Mouse (Mus musculus) neural tube, embryonic 12.5 days (tissue): Measurements from ENCODE around the gene Eme1. TPM values are rescaled to one million over a fixed set of nuclear protein-coding genes. Genes with fewer than 3 reads are reported as not detected.
A peak's percentile ranks its signal among the peaks of the same experiment; 100 is the strongest.
"Not testable (repeated sequence)": the region's sequence is repeated elsewhere in the genome, so short reads cannot be mapped to it uniquely, and the experiment has no call there.

Source experiments
- ATAC-seq: fragments of 200-750 bp; cut with Nextera tagmentation; 2 replicates; pipeline ENCODE4 v1.8.0; 2017; ENCODE audit warnings: low read depth, mild to moderate bottlenecking, moderate TSS enrichment, moderate library complexity; ENCODE audit not compliant: low FRiP score
- H3K27ac ChIP-seq: fragments of 300-500 bp; sonication (generic); 2 replicates; pipeline ENCODE4 v1.5.1; 2016
- H3K27me3 ChIP-seq: fragments of 300-500 bp; sonication (generic); replicated peaks from 2 replicates; pipeline ENCODE4 v1.6.1; 2016; ENCODE audit warnings: mild to moderate bottlenecking
- H3K36me3 ChIP-seq: fragments of 300-500 bp; sonication (generic); 2 replicates; pipeline ENCODE4 v1.6.1; 2016; ENCODE audit warnings: mild to moderate bottlenecking
- H3K4me1 ChIP-seq: fragments of 300-500 bp; sonication (generic); 2 replicates; pipeline ENCODE4 v1.6.1; 2016
- H3K4me2 ChIP-seq: fragments of 300-500 bp; sonication (generic); replicated peaks from 2 replicates; pipeline ENCODE4 v1.6.1; 2016; ENCODE audit warnings: mild to moderate bottlenecking
- H3K4me3 ChIP-seq: fragments of 300-500 bp; sonication (generic); 2 replicates; pipeline ENCODE4 v1.5.1; 2016
- H3K9ac ChIP-seq: fragments of 300-500 bp; sonication (generic); 2 replicates; pipeline ENCODE4 v1.6.1; 2016; ENCODE audit warnings: mild to moderate bottlenecking
- H3K9me3 ChIP-seq: fragments of 300-500 bp; sonication (generic); 2 replicates; pipeline ENCODE4 v1.6.1; 2016; ENCODE audit warnings: mild to moderate bottlenecking
- WGBS: fragments of 180-500 bp; shearing (Covaris S2); methylation state at CpG from one replicate; pipeline ENCODE4 v1.1.7; 2016; 5-methylcytosine and 5-hydroxymethylcytosine counted together
- polyA plus RNA-seq: library from polyadenylated mRNA; unstranded; fragments of >200 nt; fragmentation: Nextera tagmentation; extraction: Ambion mirVana; gene quantifications from 2 replicates; pipeline ENCODE4 v1.2.1, GENCODE M21; 2016

Eme1 gene
- 19.8 and 23.0 TPM in 2 replicates for polyA plus RNA-seq

GRCm38 (mm10) chr11:94653663-94654436 lies at the start of gene Eme1, which contains the start of gene Mrpl27:
Eme1 (minus strand) TSS chr11:94653964.
Mrpl27 (plus strand) TSS chr11:94653767.
- H3K4me2 ChIP-seq: peak within 1 kb of the TSS; percentile 77
- ATAC-seq: peak; percentile 89
- peak within 1 kb of the TSS; percentile 82; the same call in 1 of the 2 replicates for H3K27ac ChIP-seq
- H3K4me1 ChIP-seq: peaks cover 10% of the 10 kb centered on the region
- H3K27me3 ChIP-seq: no peaks in the 10 kb centered on the region
- H3K4me3 ChIP-seq: peak within 1 kb of the TSS; percentile 60
- 1% methylated on average over 32 of the region's 32 CpGs for WGBS
- H3K36me3 ChIP-seq: peaks cover 30% of the 10 kb centered on the region
- H3K9me3 ChIP-seq: no peaks in the 10 kb centered on the region
- peak within 1 kb of the TSS; percentile 57 for H3K9ac ChIP-seq

- Histone ChIP-seq H3K4me2 (no peak overlapping the region), H3K27ac (no peak overlapping the region), H3K36me3 (no peaks in the 10 kb centered on the region), H3K4me1 (peaks cover 5% of the 10 kb centered on the region; the same call in 1 of the 2 replicates), H3K27me3 (no peaks in the 10 kb centered on the region), H3K9me3 (no peaks in the 10 kb centered on the region), H3K9ac (no peak overlapping the region), H3K4me3 (no peak overlapping the region)
- 61% methylated on average over 3 of the region's 3 CpGs for WGBS
- no peak for ATAC-seq
Measured at GRCm38 (mm10) chr11:94702216-94702610, 48.4 kb upstream of the Eme1 start.

GRCm38 (mm10) chr11:94701401-94702215 lies 47.8 kb upstream of the Eme1 start:
- Histone ChIP-seq H3K4me1 (peaks cover 5% of the 10 kb centered on the region; the same call in 1 of the 2 replicates), H3K27me3 (no peaks in the 10 kb centered on the region), H3K9me3 (no peaks in the 10 kb centered on the region), H3K36me3 (no peaks in the 10 kb centered on the region), H3K4me3 (no peak overlapping the region), H3K9ac (no peak overlapping the region), H3K4me2 (peak overlapping the region; percentile 30; the same call in 1 of the 2 replicates), H3K27ac (no peak overlapping the region)
- WGBS: 50% methylated on average over 27 of the region's 27 CpGs
- no peak for ATAC-seq

GRCm38 (mm10) chr11:94699399-94699798 lies 45.6 kb upstream of the Eme1 start:
- H3K27me3 ChIP-seq: no peaks in the 10 kb centered on the region
- no peaks in the 10 kb centered on the region for H3K9me3 ChIP-seq
- ATAC-seq: no peak
- H3K4me2 ChIP-seq: no peak overlapping the region
- H3K4me3 ChIP-seq: no peak overlapping the region
- no peaks in the 10 kb centered on the region for H3K36me3 ChIP-seq
- H3K27ac ChIP-seq: no peak overlapping the region
- 97% methylated on average over 3 of the region's 3 CpGs for WGBS
- H3K4me1 ChIP-seq: peaks cover 5% of the 10 kb centered on the region; the same call in 1 of the 2 replicates
- H3K9ac ChIP-seq: no peak overlapping the region

GRCm38 (mm10) chr11:94697703-94698464 lies 44.1 kb upstream of the Eme1 start:
- no peaks in the 10 kb centered on the region for H3K9me3 ChIP-seq
- no peaks in the 10 kb centered on the region for H3K36me3 ChIP-seq
- H3K27ac ChIP-seq: no peak overlapping the region
- no peak overlapping the region for H3K4me2 ChIP-seq
- WGBS: 47% methylated on average over 13 of the region's 13 CpGs
- no peaks in the 10 kb centered on the region for H3K27me3 ChIP-seq
- no peak overlapping the region for H3K9ac ChIP-seq
- no peak overlapping the region for H3K4me3 ChIP-seq
- ATAC-seq: no peak
- H3K4me1 ChIP-seq: peaks cover 5% of the 10 kb centered on the region; the same call in 1 of the 2 replicates

GRCm38 (mm10) chr11:94697140-94697539 lies 43.4 kb upstream of the Eme1 start:
- Histone ChIP-seq H3K36me3 (no peaks in the 10 kb centered on the region), H3K4me1 (peaks cover 5% of the 10 kb centered on the region; the same call in 1 of the 2 replicates), H3K27me3 (no peaks in the 10 kb centered on the region), H3K9me3 (no peaks in the 10 kb centered on the region), H3K4me2 (no peak overlapping the region), H3K9ac (no peak overlapping the region), H3K27ac (no peak overlapping the region), H3K4me3 (no peak overlapping the region)
- ATAC-seq: no peak
- WGBS: 96% methylated on average over 2 of the region's 2 CpGs

- ATAC-seq: no peak
- H3K4me2 ChIP-seq: no peak overlapping the region
- no peak overlapping the region for H3K9ac ChIP-seq
- no peaks in the 10 kb centered on the region for H3K27me3 ChIP-seq
- H3K27ac ChIP-seq: no peak overlapping the region
- no peak overlapping the region for H3K4me3 ChIP-seq
- WGBS: 87% methylated on average over 6 of the region's 6 CpGs
- H3K9me3 ChIP-seq: no peaks in the 10 kb centered on the region
- no peaks in the 10 kb centered on the region for H3K36me3 ChIP-seq
- H3K4me1 ChIP-seq: no peaks in the 10 kb centered on the region
Measured at GRCm38 (mm10) chr11:94695508-94695907, 41.7 kb upstream of the Eme1 start.

- not testable (repeated sequence) for H3K4me2 ChIP-seq, H3K27ac ChIP-seq, H3K36me3 ChIP-seq, H3K27me3 ChIP-seq, H3K4me1 ChIP-seq, H3K4me3 ChIP-seq, H3K9ac ChIP-seq, H3K9me3 ChIP-seq, ATAC-seq
Measured at GRCm38 (mm10) chr11:94692502-94692901, 38.7 kb upstream of the Eme1 start.

- Histone ChIP-seq H3K4me1 (no peaks in the 10 kb centered on the region), H3K27ac (no peak overlapping the region), H3K9me3 (no peaks in the 10 kb centered on the region), H3K36me3 (no peaks in the 10 kb centered on the region), H3K27me3 (no peaks in the 10 kb centered on the region), H3K9ac (no peak overlapping the region), H3K4me3 (no peak overlapping the region), H3K4me2 (no peak overlapping the region)
- no peak for ATAC-seq
- 84% methylated on average over 6 of the region's 6 CpGs for WGBS
Measured at GRCm38 (mm10) chr11:94687178-94687577, 33.4 kb upstream of the Eme1 start.

- Histone ChIP-seq H3K4me1 (peaks cover 6% of the 10 kb centered on the region), H3K4me3 (no peak overlapping the region), H3K9ac (no peak overlapping the region), H3K4me2 (no peak overlapping the region), H3K9me3 (no peaks in the 10 kb centered on the region), H3K27me3 (no peaks in the 10 kb centered on the region), H3K36me3 (no peaks in the 10 kb centered on the region), H3K27ac (no peak overlapping the region)
- 85% methylated on average over 7 of the region's 7 CpGs for WGBS
- ATAC-seq: no peak
Measured at GRCm38 (mm10) chr11:94682427-94682826, 28.7 kb upstream of the Eme1 start.

- Histone ChIP-seq H3K9ac (no peak overlapping the region), H3K27ac (no peak overlapping the region), H3K27me3 (no peaks in the 10 kb centered on the region), H3K4me2 (no peak overlapping the region), H3K36me3 (no peaks in the 10 kb centered on the region), H3K4me1 (peaks cover 8% of the 10 kb centered on the region), H3K4me3 (no peak overlapping the region), H3K9me3 (no peaks in the 10 kb centered on the region)
- no peak for ATAC-seq
- 87% methylated on average over 4 of the region's 4 CpGs for WGBS
Measured at GRCm38 (mm10) chr11:94681640-94682039, 27.9 kb upstream of the Eme1 start.

- H3K27ac ChIP-seq: no peak overlapping the region
- no peak for ATAC-seq
- no peak overlapping the region for H3K9ac ChIP-seq
- peaks cover 18% of the 10 kb centered on the region for H3K4me1 ChIP-seq
- H3K27me3 ChIP-seq: no peaks in the 10 kb centered on the region
- H3K4me2 ChIP-seq: no peak overlapping the region
- no peaks in the 10 kb centered on the region for H3K9me3 ChIP-seq
- no peaks in the 10 kb centered on the region for H3K36me3 ChIP-seq
- no peak overlapping the region for H3K4me3 ChIP-seq
Measured at GRCm38 (mm10) chr11:94680639-94681038, 26.9 kb upstream of the Eme1 start.
